ENCODE assay signal across 8 mouse cellular contexts in genomic region chr13:104024856-104025709, GRCm38 (mm10).
DNase-seq lines count a peak whose midpoint lies in the region; ATAC-seq and TF ChIP-seq lines count a peak whose summit lies in the region.

No protein-coding gene starts in this region.

- H3K9ac ChIP-seq in heart, embryonic 13.5 days = peak overlapping the region; percentile 33; the same call in 1 of the 2 replicates
- H3K9ac ChIP-seq in limb, embryonic 13.5 days = no peak overlapping the region

- no peak for TF ChIP-seq CTCF in embryonic fibroblast, embryonic 13.5 days (IDR thresholded peaks at IDR 0.05; ENCODE audit: borderline replicate concordance, insufficient read depth, low read length)

- H3K27ac ChIP-seq in heart, embryonic 13.5 days (replicated peaks) = peak overlapping the region; percentile 71
- peak overlapping the region; percentile 96 for H3K27ac ChIP-seq in embryonic fibroblast, embryonic 13.5 days (ENCODE audit: insufficient read depth, low read length)
- peak overlapping the region; percentile 83 for H3K27ac ChIP-seq in limb, embryonic 13.5 days

- no peak for DNase-seq in heart, postnatal 36 days
- DNase-seq in NIH3T3 (ENCODE audit: low read depth) = peak; percentile 94
- DNase-seq in cerebellum, adult 9-10 months = no peak
- DNase-seq in right cerebral cortex, postnatal 14 days = no peak

- peaks cover 10% of the 10 kb centered on the region for H3K36me3 ChIP-seq in heart, embryonic 13.5 days
- no peaks in the 10 kb centered on the region for H3K36me3 ChIP-seq in limb, embryonic 13.5 days

- no peak for TF ChIP-seq POLR2A in embryonic fibroblast, embryonic 13.5 days (IDR thresholded peaks at IDR 0.05; ENCODE audit: low read depth, low read length)

- intact Hi-C loops in heart, postnatal 36 days (cut with DNase I) = loop anchor here (5.0 kb wide), 1 partner anchor 1948 kb away; no protein-coding TSS in a partner anchor

- no peak overlapping the region for H3K4me3 ChIP-seq in heart, embryonic 13.5 days
- no peak overlapping the region; the same call in 1 of the 2 replicates for H3K4me3 ChIP-seq in embryonic fibroblast, embryonic 13.5 days (ENCODE audit: insufficient read depth, low read length)
- no peak overlapping the region for H3K4me3 ChIP-seq in limb, embryonic 13.5 days

- peaks cover 22% of the 10 kb centered on the region for H3K4me1 ChIP-seq in heart, embryonic 13.5 days
- H3K4me1 ChIP-seq in embryonic fibroblast, embryonic 13.5 days (ENCODE audit: control insufficient read depth, insufficient read depth, low read length) = peaks cover 12% of the 10 kb centered on the region
- H3K4me1 ChIP-seq in limb, embryonic 13.5 days = peaks cover 35% of the 10 kb centered on the region

- no peaks in the 10 kb centered on the region for H3K9me3 ChIP-seq in heart, embryonic 13.5 days
- no peaks in the 10 kb centered on the region for H3K9me3 ChIP-seq in limb, embryonic 13.5 days

- H3K27me3 ChIP-seq in heart, embryonic 13.5 days (replicated peaks) = no peaks in the 10 kb centered on the region
- peaks cover 7% of the 10 kb centered on the region; the same call in 1 of the 2 replicates for H3K27me3 ChIP-seq in limb, embryonic 13.5 days

- ATAC-seq in heart, embryonic 13.5 days (ENCODE audit: extremely low read depth, insufficient number of reproducible peaks, low FRiP score, low TSS enrichment) = no peak
- ATAC-seq in limb, embryonic 13.5 days (ENCODE audit: low FRiP score, low read depth) = peak; percentile 64
- ATAC-seq in inflammation-experienced regulatory T-cells, adult 6 months = no peak

- 55% methylated on average over 18 of the region's 18 CpGs for WGBS in heart, embryonic 13.5 days
- 20% methylated on average over 18 of the region's 18 CpGs for WGBS in limb, embryonic 13.5 days

- H3K4me2 ChIP-seq in heart, embryonic 13.5 days = peak overlapping the region; percentile 25
- peak overlapping the region; percentile 28 for H3K4me2 ChIP-seq in limb, embryonic 13.5 days (replicated peaks)
